Mouse (Mus musculus): ENCODE results near the gene Hoxd12. TPM values are rescaled to one million over a fixed set of nuclear protein-coding genes. Genes with fewer than 3 reads are reported as not detected.

The Hoxd12 gene
- not detected for total RNA-seq (2023)

GRCm38 (mm10) chr2:74674881-74675665, at the start of gene Hoxd12:
Gene Hoxd12, plus strand, starts transcription at chr2:74675013.

GRCm38 (mm10) chr2:74659507-74660005, 15.3 kb upstream of the Hoxd12 start, which contains the start of gene Evx2:
Gene Evx2, minus strand, starts transcription at chr2:74659557.

GRCm38 (mm10) chr2:74667842-74668357, 6.9 kb upstream of the Hoxd12 start, which contains the start of gene Hoxd13:
Gene Hoxd13, plus strand, starts transcription at chr2:74668310.

GRCm38 (mm10) chr2:74678891-74679595, 4.2 kb downstream of the Hoxd12 start, which contains the start of gene Hoxd11:
Gene Hoxd11, plus strand, starts transcription at chr2:74679557.

GRCm38 (mm10) chr2:74691022-74691951, 16.5 kb downstream of the Hoxd12 start, which contains the start of gene Hoxd10:
Gene Hoxd10, plus strand, starts transcription at chr2:74691924.

GRCm38 (mm10) chr2:74697567-74698121, 22.8 kb downstream of the Hoxd12 start, which contains the start of gene Hoxd9:
Gene Hoxd9, plus strand, starts transcription at chr2:74697727.

GRCm38 (mm10) chr2:74704393-74704998, 29.7 kb downstream of the Hoxd12 start, which contains the start of gene Hoxd8:
Gene Hoxd8, plus strand, starts transcription at chr2:74704615.

GRCm38 (mm10) chr2:74711721-74712621, 37.2 kb downstream of the Hoxd12 start, which contains the start of the genes Hoxd3 and Hoxd4:
Gene Hoxd3, plus strand, starts transcription at chr2:74711927.
Gene Hoxd4, plus strand, starts transcription at chr2:74711929.

GRCm38 (mm10) chr2:74726551-74726950, 51.7 kb downstream of the Hoxd12 start, which contains the start of gene Gm28230:
Gene Gm28230, plus strand, starts transcription at chr2:74726728.

Other genes with a start within 250 kb of the Hoxd12 start
- gene Lnpk, start 95.6 kb upstream of the Hoxd12 start, total RNA-seq (2023), result 35.0 TPM
- gene Evx2, start 15.5 kb upstream of the Hoxd12 start, total RNA-seq (2023), result not detected
- not detected for gene Hoxd13, start 6.7 kb upstream of the Hoxd12 start, total RNA-seq (2023)
- not detected for gene Hoxd11, start 4.5 kb downstream of the Hoxd12 start, total RNA-seq (2023)
- gene Hoxd10, start 16.9 kb downstream of the Hoxd12 start, total RNA-seq (2023), result not detected
- gene Hoxd9, start 22.7 kb downstream of the Hoxd12 start, total RNA-seq (2023), result not detected
- not detected for gene Hoxd8, start 29.6 kb downstream of the Hoxd12 start, total RNA-seq (2023)
- not detected for gene Hoxd3, start 36.9 kb downstream of the Hoxd12 start, total RNA-seq (2023)
- gene Hoxd4, start 36.9 kb downstream of the Hoxd12 start, total RNA-seq (2023), result not detected
- not detected for gene Gm28230, start 51.7 kb downstream of the Hoxd12 start, total RNA-seq (2023)
- not detected for gene Hoxd1, start 88.0 kb downstream of the Hoxd12 start, total RNA-seq (2023)
- 18.6 TPM for gene Mtx2, start 150.8 kb downstream of the Hoxd12 start, total RNA-seq (2023)